Mouse (Mus musculus): Measurements from ENCODE around the gene Skiv2l. TPM values are rescaled to one million over a fixed set of nuclear protein-coding genes. Genes with fewer than 3 reads are reported as not detected.
"Not testable (repeated sequence)": the region's sequence is repeated elsewhere in the genome, so short reads cannot be mapped to it uniquely, and the experiment has no call there.

Skiv2l gene
- polyA plus RNA-seq, 1 experiment from 2014 or later = 24.3 TPM

- Histone ChIP-seq H3K4me2 (peak overlapping the region; percentile 43), H3K9ac (ENCODE audit: low read depth, low read length) (no peak overlapping the region), H3K4me1 (ENCODE audit: control insufficient read depth, insufficient read depth, low read length) (peaks cover 14% of the 10 kb centered on the region), H3K4me3 (ENCODE audit: low read depth, low read length) (no peak overlapping the region), H3K9me3 (replicated peaks; ENCODE audit: control insufficient read depth, low read length) (no peaks in the 10 kb centered on the region), H3K36me3 (ENCODE audit: control insufficient read depth, insufficient read depth, low read length) (peaks cover 27% of the 10 kb centered on the region), H3K27me3 (ENCODE audit: control insufficient read depth, insufficient read depth, low read length) (no peaks in the 10 kb centered on the region), H3K27ac (ENCODE audit: low read depth, low read length) (peak overlapping the region; percentile 72)
- peak; percentile 71 for ATAC-seq (replicated peaks; ENCODE audit: insufficient number of reproducible peaks, low FRiP score, low TSS enrichment)
- WGBS (ENCODE audit: insufficient replicate concordance) = 81% methylated on average over 6 of the region's 6 CpGs
Measured at GRCm38 (mm10) chr17:34840736-34841307, 9.2 kb downstream of the Skiv2l start.

- no peaks in the 10 kb centered on the region for H3K9me3 ChIP-seq (replicated peaks; ENCODE audit: control insufficient read depth, low read length)
Measured at GRCm38 (mm10) chr17:34838785-34839184, 11.2 kb downstream of the Skiv2l start.

GRCm38 (mm10) chr17:34837464-34838324 lies 12.3 kb downstream of the Skiv2l start:
- WGBS (ENCODE audit: insufficient replicate concordance) = 36% methylated on average over 43 of the region's 43 CpGs
- H3K36me3 ChIP-seq (ENCODE audit: control insufficient read depth, insufficient read depth, low read length) = peaks cover 18% of the 10 kb centered on the region
- ATAC-seq (replicated peaks; ENCODE audit: insufficient number of reproducible peaks, low FRiP score, low TSS enrichment) = no peak

More at GRCm38 (mm10) chr17:34838785-34839184, 11.2 kb downstream of the Skiv2l start:
- Histone ChIP-seq H3K9ac (ENCODE audit: low read depth, low read length) (no peak overlapping the region), H3K4me3 (ENCODE audit: low read depth, low read length) (no peak overlapping the region), H3K4me2 (peak overlapping the region; percentile 31; the same call in 1 of the 2 replicates), H3K36me3 (ENCODE audit: control insufficient read depth, insufficient read depth, low read length) (peaks cover 20% of the 10 kb centered on the region), H3K4me1 (ENCODE audit: control insufficient read depth, insufficient read depth, low read length) (peaks cover 16% of the 10 kb centered on the region), H3K27ac (ENCODE audit: low read depth, low read length) (no peak overlapping the region), H3K27me3 (ENCODE audit: control insufficient read depth, insufficient read depth, low read length) (no peaks in the 10 kb centered on the region)
- 85% methylated on average over 7 of the region's 7 CpGs for WGBS (ENCODE audit: insufficient replicate concordance)
- no peak for ATAC-seq (replicated peaks; ENCODE audit: insufficient number of reproducible peaks, low FRiP score, low TSS enrichment)

GRCm38 (mm10) chr17:34836856-34837221 lies 13.2 kb downstream of the Skiv2l start, which contains the start of the genes Stk19 and Dxo:
Stk19 (minus strand) TSS chr17:34836945.
Dxo (plus strand) TSS chr17:34837019.
- Histone ChIP-seq H3K4me1 (ENCODE audit: control insufficient read depth, insufficient read depth, low read length) (peaks cover 16% of the 10 kb centered on the region), H3K4me3 (ENCODE audit: low read depth, low read length) (peak within 1 kb of the TSS; percentile 72), H3K9ac (ENCODE audit: low read depth, low read length) (peak within 1 kb of the TSS; percentile 76), H3K4me2 (peak within 1 kb of the TSS; percentile 97), H3K27ac (ENCODE audit: low read depth, low read length) (peak within 1 kb of the TSS; percentile 3), H3K27me3 (ENCODE audit: control insufficient read depth, insufficient read depth, low read length) (no peaks in the 10 kb centered on the region), H3K9me3 (replicated peaks; ENCODE audit: control insufficient read depth, low read length) (no peaks in the 10 kb centered on the region), H3K36me3 (ENCODE audit: control insufficient read depth, insufficient read depth, low read length) (peaks cover 18% of the 10 kb centered on the region)
- under 1% methylated on average over 40 of the region's 40 CpGs for WGBS (ENCODE audit: insufficient replicate concordance)
- ATAC-seq (replicated peaks; ENCODE audit: insufficient number of reproducible peaks, low FRiP score, low TSS enrichment) = peak; percentile 89

More at GRCm38 (mm10) chr17:34837464-34838324, 12.3 kb downstream of the Skiv2l start:
- Histone ChIP-seq H3K27ac (ENCODE audit: low read depth, low read length) (peak overlapping the region; percentile 3), H3K4me3 (ENCODE audit: low read depth, low read length) (peak overlapping the region; percentile 72), H3K9me3 (replicated peaks; ENCODE audit: control insufficient read depth, low read length) (no peaks in the 10 kb centered on the region), H3K4me2 (peak overlapping the region; percentile 97), H3K9ac (ENCODE audit: low read depth, low read length) (peak overlapping the region; percentile 76), H3K4me1 (ENCODE audit: control insufficient read depth, insufficient read depth, low read length) (peaks cover 16% of the 10 kb centered on the region), H3K27me3 (ENCODE audit: control insufficient read depth, insufficient read depth, low read length) (no peaks in the 10 kb centered on the region)

- Histone ChIP-seq H3K9ac (ENCODE audit: low read depth, low read length) (peak overlapping the region; percentile 76), H3K36me3 (ENCODE audit: control insufficient read depth, insufficient read depth, low read length) (peaks cover 18% of the 10 kb centered on the region), H3K9me3 (replicated peaks; ENCODE audit: control insufficient read depth, low read length) (no peaks in the 10 kb centered on the region), H3K4me2 (peak overlapping the region; percentile 97), H3K4me1 (ENCODE audit: control insufficient read depth, insufficient read depth, low read length) (peaks cover 16% of the 10 kb centered on the region), H3K27ac (ENCODE audit: low read depth, low read length) (peak overlapping the region; percentile 3; the same call in 1 of the 2 replicates), H3K4me3 (ENCODE audit: low read depth, low read length) (peak overlapping the region; percentile 72), H3K27me3 (ENCODE audit: control insufficient read depth, insufficient read depth, low read length) (no peaks in the 10 kb centered on the region)
- peak; percentile 84 for ATAC-seq (replicated peaks; ENCODE audit: insufficient number of reproducible peaks, low FRiP score, low TSS enrichment)
- 4% methylated on average over 48 of the region's 48 CpGs for WGBS (ENCODE audit: insufficient replicate concordance)
Measured at GRCm38 (mm10) chr17:34836155-34836855, 13.7 kb downstream of the Skiv2l start.

GRCm38 (mm10) chr17:34830776-34831175 lies 19.2 kb downstream of the Skiv2l start:
- H3K9ac ChIP-seq (ENCODE audit: low read depth, low read length); H3K4me3 ChIP-seq (ENCODE audit: low read depth, low read length); ATAC-seq (replicated peaks; ENCODE audit: insufficient number of reproducible peaks, low FRiP score, low TSS enrichment); H3K4me1 ChIP-seq (ENCODE audit: control insufficient read depth, insufficient read depth, low read length); H3K4me2 ChIP-seq; H3K9me3 ChIP-seq (replicated peaks; ENCODE audit: control insufficient read depth, low read length); H3K27me3 ChIP-seq (ENCODE audit: control insufficient read depth, insufficient read depth, low read length); H3K27ac ChIP-seq (ENCODE audit: low read depth, low read length): not testable (repeated sequence)
- peaks cover 25% of the 10 kb centered on the region for H3K36me3 ChIP-seq (ENCODE audit: control insufficient read depth, insufficient read depth, low read length)
- WGBS (ENCODE audit: insufficient replicate concordance) = 93% methylated on average over 1 of the region's 1 CpGs

- Histone ChIP-seq H3K9me3 (replicated peaks; ENCODE audit: control insufficient read depth, low read length) (no peaks in the 10 kb centered on the region), H3K36me3 (ENCODE audit: control insufficient read depth, insufficient read depth, low read length) (no peaks in the 10 kb centered on the region), H3K27me3 (ENCODE audit: control insufficient read depth, insufficient read depth, low read length) (no peaks in the 10 kb centered on the region), H3K4me2 (no peak overlapping the region), H3K4me1 (ENCODE audit: control insufficient read depth, insufficient read depth, low read length) (no peaks in the 10 kb centered on the region), H3K9ac (ENCODE audit: low read depth, low read length) (no peak overlapping the region), H3K4me3 (ENCODE audit: low read depth, low read length) (no peak overlapping the region), H3K27ac (ENCODE audit: low read depth, low read length) (no peak overlapping the region)
- no peak for ATAC-seq (replicated peaks; ENCODE audit: insufficient number of reproducible peaks, low FRiP score, low TSS enrichment)
- 79% methylated on average over 7 of the region's 7 CpGs for WGBS (ENCODE audit: insufficient replicate concordance)
Measured at GRCm38 (mm10) chr17:34814818-34815370, 35.1 kb downstream of the Skiv2l start.

- H3K36me3 ChIP-seq (ENCODE audit: control insufficient read depth, insufficient read depth, low read length); H3K9me3 ChIP-seq (replicated peaks; ENCODE audit: control insufficient read depth, low read length); H3K4me3 ChIP-seq (ENCODE audit: low read depth, low read length); H3K27ac ChIP-seq (ENCODE audit: low read depth, low read length); ATAC-seq (replicated peaks; ENCODE audit: insufficient number of reproducible peaks, low FRiP score, low TSS enrichment); H3K9ac ChIP-seq (ENCODE audit: low read depth, low read length); H3K4me2 ChIP-seq; H3K27me3 ChIP-seq (ENCODE audit: control insufficient read depth, insufficient read depth, low read length); H3K4me1 ChIP-seq (ENCODE audit: control insufficient read depth, insufficient read depth, low read length): not testable (repeated sequence)
- WGBS (ENCODE audit: insufficient replicate concordance) = 51% methylated on average over 12 of the region's 12 CpGs
Measured at GRCm38 (mm10) chr17:34813747-34814146, 36.3 kb downstream of the Skiv2l start.

Data from heart, embryonic 11.5 days (tissue).